Mouse (Mus musculus) spleen, adult 2 months (tissue): Measurements from ENCODE around the gene Anapc7.

Source experiments
- CTCF ChIP-seq: fragments of 200-500 bp; IDR thresholded peaks from 2 replicates; pipeline ENCODE4 v1.5.1; 2011; ENCODE audit warnings: mild to moderate bottlenecking, inconsistent platforms; ENCODE audit not compliant: insufficient read depth, insufficient read length, insufficient replicate concordance; ENCODE audit errors: extremely low read depth
- POLR2A ChIP-seq: fragments of 200-500 bp; IDR thresholded peaks from 2 replicates; pipeline ENCODE4 v1.6.1; 2011; ENCODE audit warnings: low read depth, low read length, inconsistent platforms

- TF ChIP-seq CTCF: no peak
- no peak for TF ChIP-seq POLR2A
Measured at GRCm38 (mm10) chr5:122400628-122401302, 20.7 kb upstream of the Anapc7 start.
